Mouse (Mus musculus) neutrophil, adult 65 days (primary cell): Measurements from ENCODE around the gene Rs1. TPM values are rescaled to one million over a fixed set of nuclear protein-coding genes. Genes with fewer than 3 reads are reported as not detected.

Source experiments
- total RNA-seq: library from RNA; stranded (reverse); gene quantifications from 2 replicates; pipeline ENCODE4 v1.2.4, GENCODE M21; 2023

Gene Rs1
- not detected in 2 replicates for total RNA-seq

GRCm38 (mm10) chrX:160767713-160768112, at the start of gene Rs1:
TSS of gene Rs1 (plus strand) at chrX:160768013.

GRCm38 (mm10) chrX:160735650-160736049, 32.2 kb upstream of the Rs1 start, which contains the start of gene Ppef1:
TSS of gene Ppef1 (minus strand) at chrX:160735765.

Other genes starting within 250 kb of the Rs1 start
- gene Ppef1, start 32.2 kb upstream of the Rs1 start, total RNA-seq = not detected in 2 replicates
- not detected in 2 replicates for gene Gja6, start 139.0 kb downstream of the Rs1 start, total RNA-seq
- 0.64 and 0.69 TPM in 2 replicates for gene Cdkl5, start 226.7 kb downstream of the Rs1 start, total RNA-seq